Mouse (Mus musculus) liver, embryonic 11.5 days (tissue): ENCODE measurements around the gene Chic2. TPM values are rescaled to one million over a fixed set of nuclear protein-coding genes. Genes with fewer than 3 reads are reported as not detected.
A peak's percentile ranks its signal among the peaks of the same experiment; 100 is the strongest.

Experiments used
- ATAC-seq: fragments of 200-750 bp; cut with Nextera tagmentation; replicated peaks from 2 replicates; pipeline ENCODE4 v1.8.0; 2017; ENCODE audit warnings: moderate number of reproducible peaks, mild to moderate bottlenecking, moderate TSS enrichment, moderate library complexity; ENCODE audit not compliant: low FRiP score
- DNase-seq: peaks from one replicate; pipeline ENCODE4 v3.0.0-alpha.2; 2017; ENCODE audit warnings: low spot score
- H3K27ac ChIP-seq: fragments of 300-500 bp; sonication (generic); 2 replicates; pipeline ENCODE4 v1.5.1; 2014; ENCODE audit warnings: mild to moderate bottlenecking, low read depth, low read length, control low read depth
- H3K27me3 ChIP-seq: fragments of 300-500 bp; sonication (generic); replicated peaks from 2 replicates; pipeline ENCODE4 v1.6.1; 2014; ENCODE audit warnings: low read length, mixed read lengths; ENCODE audit not compliant: control insufficient read depth, insufficient read depth
- H3K36me3 ChIP-seq: fragments of 300-500 bp; sonication (generic); 2 replicates; pipeline ENCODE4 v1.6.1; 2014; ENCODE audit warnings: mild to moderate bottlenecking, low read length, moderate library complexity, mixed read lengths; ENCODE audit not compliant: control insufficient read depth, insufficient read depth
- H3K4me1 ChIP-seq: fragments of 300-500 bp; sonication (generic); replicated peaks from 2 replicates; pipeline ENCODE4 v1.6.1; 2014; ENCODE audit warnings: low read length, mixed read lengths; ENCODE audit not compliant: control insufficient read depth, insufficient read depth
- H3K4me2 ChIP-seq: fragments of 300-500 bp; sonication (generic); 2 replicates; pipeline ENCODE4 v1.6.1; 2014; ENCODE audit warnings: mild to moderate bottlenecking, control low read depth, moderate library complexity
- H3K4me3 ChIP-seq: fragments of 300-500 bp; sonication (generic); 2 replicates; pipeline ENCODE4 v1.5.1; 2014; ENCODE audit warnings: low read depth, low read length, control low read depth
- H3K9ac ChIP-seq: fragments of 300-500 bp; sonication (generic); 2 replicates; pipeline ENCODE4 v1.6.1; 2014; ENCODE audit warnings: low read depth, low read length, control low read depth
- H3K9me3 ChIP-seq: fragments of 300-500 bp; sonication (generic); 2 replicates; pipeline ENCODE4 v1.6.1; 2016; ENCODE audit warnings: low read length, inconsistent platforms, mixed read lengths; ENCODE audit not compliant: control insufficient read depth
- WGBS: fragments of 180-500 bp; shearing (Covaris S2); extraction: QIAGEN DNeasy Blood & Tissue Kit; methylation state at CpG from one replicate; pipeline ENCODE4 v1.1.7; 2014; 5-methylcytosine and 5-hydroxymethylcytosine counted together
- polyA plus RNA-seq: library from polyadenylated mRNA; unstranded; fragments of >200 nt; fragmentation: Nextera tagmentation; extraction: Ambion mirVana; gene quantifications from 2 replicates; pipeline ENCODE4 v1.2.1, GENCODE M21; 2014

The Chic2 gene
- polyA plus RNA-seq, 1 experiment from 2014 or later, result 33.2 TPM

DNA sequence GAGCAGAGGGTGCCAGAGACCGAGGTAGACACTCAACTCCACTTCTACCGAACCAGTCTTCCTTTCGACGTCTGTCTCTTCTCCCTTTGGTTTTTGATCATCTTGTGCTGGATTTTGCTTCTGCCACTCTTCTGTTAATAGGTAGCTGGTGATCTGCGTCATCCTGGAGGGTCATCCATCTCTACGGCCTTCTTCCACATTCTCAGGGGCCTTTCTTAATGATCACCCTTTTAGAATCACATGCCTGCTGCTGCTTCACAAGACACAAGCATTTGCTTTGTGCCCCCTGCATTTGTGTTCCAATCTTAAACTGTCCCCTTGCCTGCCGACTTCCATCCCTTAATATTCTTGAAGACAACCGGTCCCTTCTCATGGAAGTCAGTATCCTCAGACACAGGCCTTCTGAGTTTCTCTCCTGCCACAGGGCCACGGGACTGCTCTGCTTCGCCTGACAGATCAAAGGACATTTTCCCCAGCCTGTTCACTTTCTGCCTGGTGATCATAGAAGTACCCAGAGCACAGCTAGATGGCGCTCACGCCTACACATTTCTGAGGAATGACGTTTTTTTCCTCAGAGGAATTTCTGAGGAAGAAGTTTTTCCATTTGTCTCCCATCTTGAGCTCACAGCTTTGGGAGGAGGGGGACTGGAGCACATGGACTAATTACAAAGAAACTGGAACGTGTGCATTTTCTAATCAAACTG, 83.6 kb downstream of the Chic2 start:
- Histone ChIP-seq H3K27ac (no peak overlapping the region), H3K27me3 (peaks cover 5% of the 10 kb centered on the region; the same call in 1 of the 2 replicates), H3K4me1 (no peaks in the 10 kb centered on the region), H3K4me2 (no peak overlapping the region), H3K9me3 (no peaks in the 10 kb centered on the region), H3K9ac (no peak overlapping the region), H3K36me3 (no peaks in the 10 kb centered on the region), H3K4me3 (no peak overlapping the region)
- ATAC-seq (no peak), DNase-seq (no peak)
- 37% methylated on average over 14 of the region's 14 CpGs for WGBS

- H3K27ac ChIP-seq, result no peak overlapping the region
- H3K4me3 ChIP-seq, result no peak overlapping the region
- peaks cover 5% of the 10 kb centered on the region; the same call in 1 of the 2 replicates for H3K27me3 ChIP-seq
- H3K4me1 ChIP-seq, result no peaks in the 10 kb centered on the region
- DNase-seq (no peak), ATAC-seq (no peak)
- H3K9me3 ChIP-seq, result no peaks in the 10 kb centered on the region
- no peaks in the 10 kb centered on the region for H3K36me3 ChIP-seq
- 47% methylated on average over 9 of the region's 9 CpGs for WGBS
- H3K4me2 ChIP-seq, result no peak overlapping the region
- H3K9ac ChIP-seq, result no peak overlapping the region
These were observed 84.3 kb downstream of the Chic2 start for GRCm38 (mm10) chr5:74960306-74960705.

GRCm38 (mm10) chr5:74957293-74958076, 87.1 kb downstream of the Chic2 start:
- H3K36me3 ChIP-seq, result no peaks in the 10 kb centered on the region
- 22% methylated on average over 10 of the region's 10 CpGs for whole genome bisulfite sequencing
- H3K9ac ChIP-seq, result no peak overlapping the region
- no peak for ATAC-seq
- no peak overlapping the region for H3K27ac ChIP-seq
- H3K4me2 ChIP-seq, result no peak overlapping the region
- DNase-seq, result no peak
- H3K4me3 ChIP-seq, result no peak overlapping the region
- no peaks in the 10 kb centered on the region for H3K4me1 ChIP-seq
- peaks cover 3% of the 10 kb centered on the region; the same call in 1 of the 2 replicates for H3K27me3 ChIP-seq
- H3K9me3 ChIP-seq, result no peaks in the 10 kb centered on the region

DNA sequence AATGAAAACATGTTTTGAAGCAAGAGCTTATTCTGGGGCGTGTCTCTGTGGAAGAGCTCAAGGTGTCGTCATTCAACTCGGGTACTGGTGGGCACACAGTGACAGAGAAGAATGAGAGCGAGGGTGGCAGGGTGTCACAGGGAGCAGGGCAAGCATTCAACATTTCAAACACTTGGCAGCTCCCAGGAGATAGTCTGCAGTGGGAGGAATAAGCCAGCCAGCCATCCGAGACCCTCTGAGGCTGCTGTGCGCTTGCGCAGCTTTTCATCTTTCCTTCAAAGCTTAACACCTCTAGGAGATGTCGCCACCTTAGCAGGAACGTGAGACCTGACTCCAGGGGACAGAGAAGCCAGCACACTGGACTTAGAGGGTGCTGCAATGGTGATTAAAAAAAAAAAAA, 88.2 kb downstream of the Chic2 start:
- H3K36me3 ChIP-seq, result no peaks in the 10 kb centered on the region
- peaks cover 3% of the 10 kb centered on the region; the same call in 1 of the 2 replicates for H3K27me3 ChIP-seq
- ATAC-seq (no peak), DNase-seq (no peak)
- H3K27ac ChIP-seq, result no peak overlapping the region
- no peaks in the 10 kb centered on the region for H3K9me3 ChIP-seq
- 33% methylated on average over 9 of the region's 9 CpGs for WGBS
- no peak overlapping the region for H3K4me3 ChIP-seq
- H3K4me1 ChIP-seq, result no peaks in the 10 kb centered on the region
- peak overlapping the region; percentile 5; the same call in 1 of the 2 replicates for H3K4me2 ChIP-seq
- no peak overlapping the region for H3K9ac ChIP-seq

DNA sequence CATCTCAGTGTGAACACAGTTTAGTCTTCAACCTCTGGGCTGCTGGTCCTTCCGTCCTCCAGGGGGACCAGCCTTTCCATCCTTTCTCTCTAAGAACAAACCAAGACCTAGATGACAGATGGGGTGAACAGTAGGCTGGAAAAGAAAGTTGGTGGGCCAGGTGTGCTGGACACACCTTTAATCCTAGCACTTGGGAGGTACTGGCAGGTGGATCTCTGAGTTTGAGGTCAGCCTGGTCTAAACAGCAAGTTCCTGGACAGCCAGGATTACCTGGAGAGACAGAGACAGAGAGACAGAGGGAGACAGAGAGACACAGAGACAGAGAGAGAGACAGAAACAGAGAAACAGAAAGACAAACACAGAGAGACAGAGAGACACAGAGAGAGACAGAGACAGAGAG, 89.0 kb downstream of the Chic2 start:
- ATAC-seq, result no peak

GRCm38 (mm10) chr5:74952938-74953337, 91.6 kb downstream of the Chic2 start:
- Histone ChIP-seq H3K36me3 (no peaks in the 10 kb centered on the region), H3K4me2 (no peak overlapping the region), H3K4me3 (no peak overlapping the region), H3K9ac (no peak overlapping the region), H3K27me3 (peaks cover 14% of the 10 kb centered on the region; the same call in 1 of the 2 replicates), H3K27ac (no peak overlapping the region), H3K4me1 (no peaks in the 10 kb centered on the region), H3K9me3 (no peaks in the 10 kb centered on the region)
- DNase-seq (no peak), ATAC-seq (no peak)
- 40% methylated on average over 2 of the region's 2 CpGs for WGBS

More for the DNA sequence above, 89.0 kb downstream of the Chic2 start:
- WGBS, result 89% methylated on average over 1 of the region's 1 CpGs
- Histone ChIP-seq H3K27me3 (peaks cover 3% of the 10 kb centered on the region; the same call in 1 of the 2 replicates), H3K36me3 (no peaks in the 10 kb centered on the region), H3K27ac (no peak overlapping the region), H3K9me3 (no peaks in the 10 kb centered on the region), H3K4me3 (no peak overlapping the region), H3K4me1 (no peaks in the 10 kb centered on the region), H3K4me2 (no peak overlapping the region), H3K9ac (no peak overlapping the region)
- no peak for DNase-seq

DNA sequence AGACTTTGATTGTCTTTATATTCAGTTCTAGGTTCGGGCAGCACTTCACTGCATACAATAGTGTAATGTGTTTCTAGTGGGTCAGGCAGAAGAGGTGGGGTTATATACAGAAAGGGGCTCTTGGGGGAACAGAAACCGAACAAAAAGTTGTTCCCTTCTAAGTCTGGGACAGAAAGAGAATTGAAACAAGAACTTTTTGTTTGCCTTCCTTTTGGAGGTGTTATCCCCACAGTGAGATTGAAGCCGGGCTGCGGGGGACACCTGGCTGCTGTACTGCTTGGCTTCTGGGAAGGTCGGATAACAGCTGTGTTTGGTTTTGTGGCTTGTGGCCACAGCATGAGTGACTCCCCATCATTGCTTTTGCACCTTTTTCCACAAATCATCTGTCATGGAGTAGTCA, 93.2 kb downstream of the Chic2 start:
- peaks cover 14% of the 10 kb centered on the region; the same call in 1 of the 2 replicates for H3K27me3 ChIP-seq
- 74% methylated on average over 5 of the region's 5 CpGs for WGBS

GRCm38 (mm10) chr5:74949298-74949697, 95.3 kb downstream of the Chic2 start:
- Histone ChIP-seq H3K27ac (no peak overlapping the region), H3K4me3 (no peak overlapping the region), H3K9me3 (no peaks in the 10 kb centered on the region), H3K4me2 (no peak overlapping the region), H3K27me3 (peaks cover 14% of the 10 kb centered on the region; the same call in 1 of the 2 replicates), H3K36me3 (no peaks in the 10 kb centered on the region), H3K4me1 (no peaks in the 10 kb centered on the region), H3K9ac (no peak overlapping the region)
- ATAC-seq (no peak), DNase-seq (no peak)
- 67% methylated on average over 7 of the region's 7 CpGs for WGBS

More for the DNA sequence above, 93.2 kb downstream of the Chic2 start:
- Histone ChIP-seq H3K4me1 (no peaks in the 10 kb centered on the region), H3K36me3 (no peaks in the 10 kb centered on the region), H3K4me3 (no peak overlapping the region), H3K9me3 (no peaks in the 10 kb centered on the region), H3K9ac (no peak overlapping the region), H3K27ac (no peak overlapping the region), H3K4me2 (no peak overlapping the region)
- ATAC-seq (no peak), DNase-seq (no peak)
